Mouse (Mus musculus) forebrain, postnatal 0 days (tissue): ENCODE results near the gene Sctr. TPM values are rescaled to one million over a fixed set of nuclear protein-coding genes. Genes with fewer than 3 reads are reported as not detected.

Source experiments
- ATAC-seq: fragments of 200-750 bp; cut with Nextera tagmentation; 2 replicates; pipeline ENCODE4 v1.8.0; 2017; ENCODE audit warnings: mild to moderate bottlenecking, moderate library complexity
- DNase-seq: peaks from one replicate; pipeline ENCODE4 v3.0.0-alpha.2; 2015
- H3K27ac ChIP-seq: fragments of 300-500 bp; sonication (generic); 2 replicates; pipeline ENCODE4 v1.5.1; 2014; ENCODE audit warnings: low read depth, mild to moderate bottlenecking, antibody characterized with exemption, low read length, moderate library complexity, mixed read lengths
- H3K27me3 ChIP-seq: fragments of 300-500 bp; sonication (generic); 2 replicates; pipeline ENCODE4 v1.6.1; 2014; ENCODE audit warnings: mild to moderate bottlenecking, low read length, mixed read lengths; ENCODE audit not compliant: insufficient read depth
- H3K36me3 ChIP-seq: fragments of 300-500 bp; sonication (generic); 2 replicates; pipeline ENCODE4 v1.6.1; 2014; ENCODE audit warnings: mild to moderate bottlenecking, moderate library complexity; ENCODE audit not compliant: insufficient read depth
- H3K4me1 ChIP-seq: fragments of 300-500 bp; sonication (generic); 2 replicates; pipeline ENCODE4 v1.6.1; 2014; ENCODE audit warnings: antibody characterized with exemption; ENCODE audit not compliant: insufficient read depth
- H3K4me2 ChIP-seq: fragments of 300-500 bp; sonication (generic); 2 replicates; pipeline ENCODE4 v1.6.1; 2014; ENCODE audit warnings: low read depth, mild to moderate bottlenecking, moderate library complexity
- H3K4me3 ChIP-seq: fragments of 300-500 bp; sonication (generic); 2 replicates; pipeline ENCODE4 v1.5.1; 2014; ENCODE audit warnings: low read depth, low read length, mixed read lengths
- H3K9ac ChIP-seq: fragments of 300-500 bp; sonication (generic); 2 replicates; pipeline ENCODE4 v1.6.1; 2014; ENCODE audit warnings: mild to moderate bottlenecking
- H3K9me3 ChIP-seq: fragments of 300-500 bp; sonication (generic); 2 replicates; pipeline ENCODE4 v1.6.1; 2016; ENCODE audit warnings: low read length
- CTCF ChIP-seq: sonication (generic); IDR thresholded peaks from 2 replicates; pipeline ENCODE4 v1.5.1; 2016; ENCODE audit warnings: antibody characterized with exemption, control low read depth, low read depth
- WGBS: fragments of 180-500 bp; shearing (Covaris S2); extraction: QIAGEN DNeasy Blood & Tissue Kit; methylation state at CpG from one replicate; pipeline ENCODE4 v1.1.7; 2014; 5-methylcytosine and 5-hydroxymethylcytosine counted together
- polyA plus RNA-seq: library from polyadenylated mRNA; unstranded; fragments of >200 nt; fragmentation: Nextera tagmentation; extraction: Ambion mirVana; gene quantifications from 2 replicates; pipeline ENCODE4 v1.2.1, GENCODE M21; 2015
- total RNA-seq: library from RNA; depleted of rRNA; stranded (reverse); fragments of >200 nt; gene quantifications from 2 replicates; pipeline ENCODE4 v1.2.3, GENCODE M21; 2014

The Sctr gene
- total and polyA plus RNA-seq, 2 experiments from 2014 or later = 1.1 TPM

DNA sequence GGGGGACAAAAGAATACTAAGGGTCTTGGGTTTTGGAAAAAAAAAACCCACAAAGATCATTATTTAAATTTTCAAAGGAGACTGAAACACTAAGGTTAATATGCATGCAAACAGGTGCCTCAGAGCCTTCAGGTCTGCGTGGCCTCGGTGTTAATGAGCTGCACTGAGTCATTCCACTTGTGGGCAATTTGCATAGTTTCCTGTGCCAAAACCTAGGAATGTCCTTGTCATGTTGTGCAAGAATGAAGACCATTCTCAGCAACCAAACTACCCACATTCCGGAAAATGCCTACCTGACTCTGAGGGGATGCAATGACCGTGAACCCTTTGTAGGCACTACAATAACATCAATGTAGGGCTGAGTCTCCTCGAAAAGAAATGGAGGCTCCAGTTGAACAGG, 20.1 kb upstream of the Sctr start:
- 68% methylated on average over 5 of the region's 5 CpGs for WGBS
- no peaks in the 10 kb centered on the region for H3K9me3 ChIP-seq
- H3K4me3 ChIP-seq = no peak overlapping the region
- H3K9ac ChIP-seq = no peak overlapping the region
- no peaks in the 10 kb centered on the region for H3K4me1 ChIP-seq
- no peak overlapping the region for H3K27ac ChIP-seq
- no peaks in the 10 kb centered on the region for H3K27me3 ChIP-seq
- DNase-seq (no peak), ATAC-seq (no peak)
- no peak for TF ChIP-seq CTCF
- no peaks in the 10 kb centered on the region for H3K36me3 ChIP-seq
- no peak overlapping the region for H3K4me2 ChIP-seq

DNA sequence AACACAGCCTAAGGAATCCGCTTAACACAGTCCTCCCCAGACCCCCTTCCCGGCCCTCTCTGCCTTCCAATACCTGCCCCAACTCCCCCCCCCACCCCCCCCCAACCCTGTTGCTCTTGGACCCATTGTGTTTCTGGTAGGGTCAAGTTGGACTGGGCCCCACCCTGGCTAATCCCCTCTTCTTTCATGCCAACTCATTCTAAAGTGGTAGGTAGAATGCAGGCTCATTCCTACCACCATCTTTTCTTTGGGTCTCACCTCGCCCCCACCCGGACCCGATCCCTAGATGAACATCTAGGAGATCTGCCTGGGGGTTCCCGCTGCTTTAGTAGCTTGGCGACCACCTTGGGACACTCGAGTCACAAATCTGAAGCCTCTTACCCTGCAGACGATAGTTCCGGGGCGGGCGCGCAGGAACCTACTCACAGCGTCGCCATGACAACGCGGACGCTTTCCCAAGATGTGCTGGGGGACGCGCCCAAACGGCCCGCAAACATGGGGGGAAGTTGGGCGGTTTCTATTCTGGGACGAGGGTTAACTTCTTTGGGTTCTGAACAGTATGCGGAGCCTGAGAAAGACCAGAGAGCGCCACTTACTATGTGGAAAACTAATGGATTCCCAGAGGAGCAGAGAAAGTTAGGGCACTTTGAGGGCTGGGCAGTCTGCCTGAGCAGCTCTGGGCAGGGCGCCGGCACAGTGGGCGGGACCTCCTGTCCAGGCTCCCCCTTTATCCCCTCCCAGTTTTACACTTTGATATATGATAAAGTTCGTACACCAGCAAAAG, 9.7 kb upstream of the Sctr start, which contains the start of gene Cfap221:
Cfap221 (minus strand) TSS at position 437 of the 784 bp plus-strand sequence.
- H3K36me3 ChIP-seq = no peaks in the 10 kb centered on the region
- peak; percentile 83 for DNase-seq
- WGBS = 5% methylated on average over 30 of the region's 30 CpGs
- peak within 1 kb of the TSS; percentile 59 for H3K4me2 ChIP-seq
- no peaks in the 10 kb centered on the region for H3K4me1 ChIP-seq
- peak within 1 kb of the TSS; percentile 41 for H3K4me3 ChIP-seq
- no peak within 1 kb of the TSS for H3K27ac ChIP-seq
- no peak within 1 kb of the TSS for H3K9ac ChIP-seq
- H3K27me3 ChIP-seq = no peaks in the 10 kb centered on the region
- peak; percentile 95 for ATAC-seq
- no peak for TF ChIP-seq CTCF
- H3K9me3 ChIP-seq = no peaks in the 10 kb centered on the region

DNA sequence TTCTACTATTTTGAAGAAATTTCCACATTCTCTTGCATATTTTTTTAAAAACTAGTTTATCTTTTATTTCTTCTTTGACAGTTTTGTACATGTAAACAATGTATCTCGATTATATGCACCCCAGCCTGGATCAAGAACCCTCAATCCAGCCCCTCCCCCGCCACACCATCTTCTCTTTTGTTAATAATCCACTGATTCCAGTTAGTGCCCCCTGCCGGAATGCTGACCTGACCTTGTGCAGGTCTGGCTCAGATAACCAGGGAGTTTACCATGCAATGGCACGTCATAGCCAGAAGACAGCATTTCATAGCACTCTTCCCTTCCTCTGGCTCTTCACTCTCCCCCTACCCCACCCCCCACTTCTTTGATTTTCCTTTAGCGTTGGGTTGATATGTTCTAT, 9.1 kb upstream of the Sctr start:
- DNase-seq = no peak
- Histone ChIP-seq H3K4me2 (peak overlapping the region; percentile 59), H3K27ac (no peak overlapping the region), H3K36me3 (no peaks in the 10 kb centered on the region), H3K9me3 (no peaks in the 10 kb centered on the region), H3K27me3 (no peaks in the 10 kb centered on the region), H3K4me3 (peak overlapping the region; percentile 41; the same call in 1 of the 2 replicates), H3K9ac (no peak overlapping the region), H3K4me1 (no peaks in the 10 kb centered on the region)
- 27% methylated on average over 5 of the region's 5 CpGs for WGBS
- peak; percentile 20; the same call in 1 of the 2 replicates for TF ChIP-seq CTCF
- no peak for ATAC-seq

DNA sequence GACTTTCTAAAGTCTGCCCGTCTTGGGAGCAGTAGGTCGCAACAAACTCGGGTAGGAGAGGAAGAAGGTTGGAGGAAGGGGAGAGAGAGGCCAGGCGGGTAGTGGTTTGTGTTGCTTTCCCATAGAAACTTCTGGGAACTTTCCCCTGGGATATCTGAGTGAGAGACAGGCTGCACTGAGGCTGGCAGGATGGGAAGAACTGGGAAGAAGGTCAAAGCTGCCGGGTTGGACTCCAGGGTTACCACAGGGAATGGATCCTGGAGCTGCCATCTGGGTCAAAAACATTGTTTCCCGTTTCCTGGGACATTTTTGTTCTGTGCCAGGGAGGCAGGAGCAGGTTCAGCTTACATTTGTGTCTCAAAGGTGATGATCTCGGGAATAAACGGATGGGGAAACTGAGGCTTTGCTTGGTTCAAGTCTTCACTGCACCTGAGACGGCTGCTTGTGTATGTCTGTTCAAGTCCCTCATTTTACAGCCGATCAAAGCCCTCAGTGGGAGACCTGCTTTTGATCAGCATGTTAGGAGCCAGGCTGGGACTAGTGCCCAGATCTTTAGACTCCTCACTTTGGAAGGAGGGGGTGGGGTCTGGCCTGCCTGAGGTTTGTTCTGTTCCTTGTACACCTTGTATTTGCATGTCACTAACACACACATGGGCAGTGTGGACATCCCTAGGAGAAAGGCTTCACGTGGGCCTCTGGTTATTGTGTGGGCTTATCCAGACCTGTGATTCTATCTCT, 1.3 kb downstream of the Sctr start:
- TF ChIP-seq CTCF = no peak
- Histone ChIP-seq H3K4me1 (0 out of 2 replicates have a peak, but pooled peaks cover 3% of the 10 kb centered on the region), H3K27me3 (peaks cover 4% of the 10 kb centered on the region; the same call in 1 of the 2 replicates), H3K27ac (no peak overlapping the region), H3K36me3 (no peaks in the 10 kb centered on the region), H3K9me3 (no peaks in the 10 kb centered on the region), H3K4me3 (peak overlapping the region; percentile 34; the same call in 1 of the 2 replicates), H3K9ac (no peak overlapping the region), H3K4me2 (peak overlapping the region; percentile 71; the same call in 1 of the 2 replicates)
- 21% methylated on average over 11 of the region's 11 CpGs for WGBS
- no peak for DNase-seq
- no peak for ATAC-seq

DNA sequence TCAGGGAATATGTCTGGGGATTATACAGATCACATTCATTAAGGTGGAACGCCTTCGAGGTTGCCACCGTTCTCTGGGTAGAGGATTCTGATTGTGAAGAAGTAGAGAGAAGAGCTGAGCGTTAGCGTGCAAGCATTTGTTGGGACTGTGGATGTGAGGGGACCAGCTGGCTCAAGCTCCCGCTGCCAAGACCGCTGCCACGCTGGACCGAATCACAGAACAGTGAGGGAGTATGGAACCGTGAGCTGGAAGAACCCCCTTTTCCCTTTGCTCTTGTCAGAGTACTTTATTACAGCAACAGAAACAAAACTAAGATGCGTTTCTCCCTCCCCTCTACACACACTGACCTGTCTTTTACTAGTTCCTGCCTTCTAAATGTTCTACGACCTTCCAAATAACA, 5.9 kb downstream of the Sctr start:
- H3K4me1 ChIP-seq = no peaks in the 10 kb centered on the region
- H3K4me3 ChIP-seq = no peak overlapping the region
- DNase-seq (no peak), ATAC-seq (no peak)
- peaks cover 3% of the 10 kb centered on the region; the same call in 1 of the 2 replicates for H3K27me3 ChIP-seq
- no peak overlapping the region for H3K4me2 ChIP-seq
- no peaks in the 10 kb centered on the region for H3K36me3 ChIP-seq
- WGBS = 72% methylated on average over 12 of the region's 12 CpGs
- H3K27ac ChIP-seq = no peak overlapping the region
- no peak overlapping the region for H3K9ac ChIP-seq
- no peaks in the 10 kb centered on the region for H3K9me3 ChIP-seq
- TF ChIP-seq CTCF = no peak

DNA sequence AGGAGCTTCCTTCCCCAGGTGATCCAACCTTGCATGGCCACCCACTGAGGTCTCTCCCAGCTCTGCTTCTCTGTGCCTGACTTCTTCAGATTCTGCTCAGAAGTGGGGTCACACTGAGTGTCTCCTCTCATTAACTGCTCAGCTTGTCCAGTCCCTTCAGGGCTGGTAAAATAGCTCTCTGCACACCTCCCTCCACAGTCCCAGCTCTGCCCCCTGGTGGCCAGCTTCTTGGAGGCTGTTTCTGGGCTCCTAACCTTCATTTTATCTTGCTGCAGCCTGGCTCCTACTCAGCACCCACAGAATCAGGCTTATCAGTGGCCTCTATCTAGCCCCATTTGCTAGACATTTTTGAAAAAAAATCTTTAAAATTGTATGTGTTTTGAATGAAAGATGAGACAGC, 6.4 kb downstream of the Sctr start:
- peak; percentile 57 for TF ChIP-seq CTCF
- Histone ChIP-seq H3K4me3 (no peak overlapping the region), H3K27me3 (no peaks in the 10 kb centered on the region), H3K27ac (no peak overlapping the region), H3K36me3 (no peaks in the 10 kb centered on the region), H3K9me3 (no peaks in the 10 kb centered on the region), H3K4me2 (no peak overlapping the region), H3K9ac (no peak overlapping the region), H3K4me1 (no peaks in the 10 kb centered on the region)
- peak; percentile 35 for DNase-seq
- ATAC-seq = no peak

DNA sequence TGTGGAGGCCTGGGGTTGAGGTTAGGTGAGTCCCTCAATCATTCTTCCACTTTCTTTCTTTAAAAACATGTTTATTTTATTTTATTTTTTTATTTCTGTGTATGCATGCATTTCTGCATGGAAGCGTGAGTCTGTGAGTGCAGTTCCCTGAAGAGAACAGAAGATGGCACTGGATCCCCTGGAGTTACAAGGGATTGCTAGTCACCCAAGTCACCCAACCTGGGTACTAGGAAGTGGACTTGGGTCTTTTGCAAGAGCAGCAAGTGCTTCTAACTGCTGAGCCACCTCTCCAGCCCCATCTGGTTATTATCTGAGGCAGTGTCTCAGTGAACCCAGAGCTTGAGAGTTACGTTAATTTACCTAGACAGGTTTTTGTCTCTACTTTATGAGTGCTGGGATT, 9.5 kb downstream of the Sctr start:
- 83% methylated on average over 2 of the region's 2 CpGs for WGBS
- no peak overlapping the region for H3K4me3 ChIP-seq
- peak; percentile 51 for TF ChIP-seq CTCF
- H3K36me3 ChIP-seq = no peaks in the 10 kb centered on the region
- H3K27me3 ChIP-seq = no peaks in the 10 kb centered on the region
- DNase-seq (no peak), ATAC-seq (no peak)
- no peak overlapping the region for H3K9ac ChIP-seq
- no peak overlapping the region for H3K4me2 ChIP-seq
- no peaks in the 10 kb centered on the region for H3K4me1 ChIP-seq
- no peaks in the 10 kb centered on the region for H3K9me3 ChIP-seq
- no peak overlapping the region for H3K27ac ChIP-seq
